Mouse (Mus musculus): Measurements from ENCODE around the gene Rgma. TPM values are rescaled to one million over a fixed set of nuclear protein-coding genes. Genes with fewer than 3 reads are reported as not detected.

Gene Rgma
- polyA plus RNA-seq (2014; fragmentation: Nextera tagmentation; extraction: Ambion mirVana), result 15.9 and 21.7 TPM in 2 replicates

GRCm38 (mm10) chr7:73375257-73376100, at the start of gene Rgma:
Gene Rgma (plus strand): TSS chr7:73375509.
- no peaks in the 10 kb centered on the region for H3K36me3 ChIP-seq (replicated peaks; ENCODE audit: control insufficient read depth, insufficient read depth, low read depth, low read length)
- peak within 1 kb of the TSS; percentile 77 for H3K9ac ChIP-seq (replicated peaks; ENCODE audit: low read length)
- DNase-seq (ENCODE audit: low spot score), result peak; percentile 70
- peak within 1 kb of the TSS; percentile 65 for H3K4me3 ChIP-seq (ENCODE audit: low read depth, low read length)
- H3K27ac ChIP-seq (replicated peaks; ENCODE audit: low read depth, low read length), result peak within 1 kb of the TSS; percentile 61
- no peaks in the 10 kb centered on the region; the same call in 1 of the 2 replicates for H3K4me1 ChIP-seq (ENCODE audit: control insufficient read depth, insufficient read depth, low read length)
- under 1% methylated on average over 63 of the region's 85 CpGs for WGBS
- peak; percentile 86 for ATAC-seq (replicated peaks; ENCODE audit: insufficient number of reproducible peaks, low FRiP score, low TSS enrichment, low read depth)
- peak within 1 kb of the TSS; percentile 99 for H3K4me2 ChIP-seq (ENCODE audit: low read depth, low read length)
- H3K27me3 ChIP-seq (ENCODE audit: control insufficient read depth, insufficient read depth, low read length), result peaks cover 29% of the 10 kb centered on the region
- no peaks in the 10 kb centered on the region for H3K9me3 ChIP-seq (replicated peaks; ENCODE audit: control insufficient read depth, low read length)

GRCm38 (mm10) chr7:73326236-73326635, 49.1 kb upstream of the Rgma start:
- peak; percentile 29 for DNase-seq (ENCODE audit: low spot score)
- Histone ChIP-seq H3K36me3 (replicated peaks; ENCODE audit: control insufficient read depth, insufficient read depth, low read depth, low read length) (no peaks in the 10 kb centered on the region), H3K27me3 (ENCODE audit: control insufficient read depth, insufficient read depth, low read length) (no peaks in the 10 kb centered on the region), H3K9me3 (replicated peaks; ENCODE audit: control insufficient read depth, low read length) (no peaks in the 10 kb centered on the region), H3K9ac (replicated peaks; ENCODE audit: low read length) (no peak overlapping the region), H3K4me1 (ENCODE audit: control insufficient read depth, insufficient read depth, low read length) (no peaks in the 10 kb centered on the region), H3K4me2 (ENCODE audit: low read depth, low read length) (no peak overlapping the region), H3K27ac (replicated peaks; ENCODE audit: low read depth, low read length) (no peak overlapping the region), H3K4me3 (ENCODE audit: low read depth, low read length) (no peak overlapping the region)
- 73% methylated on average over 14 of the region's 14 CpGs for WGBS
- no peak for ATAC-seq (replicated peaks; ENCODE audit: insufficient number of reproducible peaks, low FRiP score, low TSS enrichment, low read depth)

- Histone ChIP-seq H3K4me1 (ENCODE audit: control insufficient read depth, insufficient read depth, low read length) (no peaks in the 10 kb centered on the region), H3K9me3 (replicated peaks; ENCODE audit: control insufficient read depth, low read length) (no peaks in the 10 kb centered on the region), H3K9ac (replicated peaks; ENCODE audit: low read length) (no peak overlapping the region), H3K4me2 (ENCODE audit: low read depth, low read length) (no peak overlapping the region), H3K36me3 (replicated peaks; ENCODE audit: control insufficient read depth, insufficient read depth, low read depth, low read length) (no peaks in the 10 kb centered on the region), H3K27me3 (ENCODE audit: control insufficient read depth, insufficient read depth, low read length) (no peaks in the 10 kb centered on the region), H3K4me3 (ENCODE audit: low read depth, low read length) (no peak overlapping the region), H3K27ac (replicated peaks; ENCODE audit: low read depth, low read length) (no peak overlapping the region)
- WGBS, result 90% methylated on average over 11 of the region's 11 CpGs
- ATAC-seq (replicated peaks; ENCODE audit: insufficient number of reproducible peaks, low FRiP score, low TSS enrichment, low read depth), result no peak
- DNase-seq (ENCODE audit: low spot score), result no peak
These were observed 48.6 kb upstream of the Rgma start for GRCm38 (mm10) chr7:73326680-73327079.

- Histone ChIP-seq H3K27me3 (ENCODE audit: control insufficient read depth, insufficient read depth, low read length) (no peaks in the 10 kb centered on the region), H3K27ac (replicated peaks; ENCODE audit: low read depth, low read length) (no peak overlapping the region), H3K4me1 (ENCODE audit: control insufficient read depth, insufficient read depth, low read length) (no peaks in the 10 kb centered on the region), H3K4me2 (ENCODE audit: low read depth, low read length) (no peak overlapping the region), H3K9ac (replicated peaks; ENCODE audit: low read length) (no peak overlapping the region), H3K9me3 (replicated peaks; ENCODE audit: control insufficient read depth, low read length) (no peaks in the 10 kb centered on the region), H3K36me3 (replicated peaks; ENCODE audit: control insufficient read depth, insufficient read depth, low read depth, low read length) (no peaks in the 10 kb centered on the region), H3K4me3 (ENCODE audit: low read depth, low read length) (no peak overlapping the region)
- 70% methylated on average over 8 of the region's 8 CpGs for WGBS
- no peak for DNase-seq (ENCODE audit: low spot score)
- no peak for ATAC-seq (replicated peaks; ENCODE audit: insufficient number of reproducible peaks, low FRiP score, low TSS enrichment, low read depth)
These were observed 48.1 kb upstream of the Rgma start for GRCm38 (mm10) chr7:73327193-73327592.

- Histone ChIP-seq H3K9me3 (replicated peaks; ENCODE audit: control insufficient read depth, low read length) (no peaks in the 10 kb centered on the region), H3K4me3 (ENCODE audit: low read depth, low read length) (no peak overlapping the region), H3K9ac (replicated peaks; ENCODE audit: low read length) (no peak overlapping the region), H3K4me1 (ENCODE audit: control insufficient read depth, insufficient read depth, low read length) (no peaks in the 10 kb centered on the region), H3K36me3 (replicated peaks; ENCODE audit: control insufficient read depth, insufficient read depth, low read depth, low read length) (no peaks in the 10 kb centered on the region), H3K27ac (replicated peaks; ENCODE audit: low read depth, low read length) (no peak overlapping the region), H3K4me2 (ENCODE audit: low read depth, low read length) (no peak overlapping the region), H3K27me3 (ENCODE audit: control insufficient read depth, insufficient read depth, low read length) (no peaks in the 10 kb centered on the region)
- DNase-seq (ENCODE audit: low spot score), result no peak
- 89% methylated on average over 5 of the region's 5 CpGs for WGBS
- no peak for ATAC-seq (replicated peaks; ENCODE audit: insufficient number of reproducible peaks, low FRiP score, low TSS enrichment, low read depth)
These were observed 47.7 kb upstream of the Rgma start for GRCm38 (mm10) chr7:73327652-73328051.

- no peaks in the 10 kb centered on the region for H3K9me3 ChIP-seq (replicated peaks; ENCODE audit: control insufficient read depth, low read length)
- ATAC-seq (replicated peaks; ENCODE audit: insufficient number of reproducible peaks, low FRiP score, low TSS enrichment, low read depth), result no peak
- WGBS, result 52% methylated on average over 5 of the region's 5 CpGs
- DNase-seq (ENCODE audit: low spot score), result no peak
- no peaks in the 10 kb centered on the region for H3K27me3 ChIP-seq (ENCODE audit: control insufficient read depth, insufficient read depth, low read length)
- no peaks in the 10 kb centered on the region for H3K4me1 ChIP-seq (ENCODE audit: control insufficient read depth, insufficient read depth, low read length)
- no peak overlapping the region for H3K27ac ChIP-seq (replicated peaks; ENCODE audit: low read depth, low read length)
- no peak overlapping the region for H3K4me3 ChIP-seq (ENCODE audit: low read depth, low read length)
- no peak overlapping the region for H3K9ac ChIP-seq (replicated peaks; ENCODE audit: low read length)
- no peak overlapping the region for H3K4me2 ChIP-seq (ENCODE audit: low read depth, low read length)
- no peaks in the 10 kb centered on the region for H3K36me3 ChIP-seq (replicated peaks; ENCODE audit: control insufficient read depth, insufficient read depth, low read depth, low read length)
These were observed 46.6 kb upstream of the Rgma start for GRCm38 (mm10) chr7:73328653-73329207.

GRCm38 (mm10) chr7:73330754-73331153, 44.6 kb upstream of the Rgma start:
- no peak for ATAC-seq (replicated peaks; ENCODE audit: insufficient number of reproducible peaks, low FRiP score, low TSS enrichment, low read depth)
- Histone ChIP-seq H3K4me1 (ENCODE audit: control insufficient read depth, insufficient read depth, low read length) (no peaks in the 10 kb centered on the region), H3K9ac (replicated peaks; ENCODE audit: low read length) (no peak overlapping the region), H3K4me2 (ENCODE audit: low read depth, low read length) (no peak overlapping the region), H3K4me3 (ENCODE audit: low read depth, low read length) (no peak overlapping the region), H3K9me3 (replicated peaks; ENCODE audit: control insufficient read depth, low read length) (no peaks in the 10 kb centered on the region), H3K27ac (replicated peaks; ENCODE audit: low read depth, low read length) (no peak overlapping the region), H3K36me3 (replicated peaks; ENCODE audit: control insufficient read depth, insufficient read depth, low read depth, low read length) (no peaks in the 10 kb centered on the region), H3K27me3 (ENCODE audit: control insufficient read depth, insufficient read depth, low read length) (no peaks in the 10 kb centered on the region)
- DNase-seq (ENCODE audit: low spot score), result no peak
- WGBS, result 93% methylated on average over 12 of the region's 12 CpGs

- H3K27ac ChIP-seq (replicated peaks; ENCODE audit: low read depth, low read length), result no peak overlapping the region
- ATAC-seq (replicated peaks; ENCODE audit: insufficient number of reproducible peaks, low FRiP score, low TSS enrichment, low read depth), result no peak
- no peak overlapping the region for H3K4me2 ChIP-seq (ENCODE audit: low read depth, low read length)
- no peak overlapping the region for H3K4me3 ChIP-seq (ENCODE audit: low read depth, low read length)
- H3K36me3 ChIP-seq (replicated peaks; ENCODE audit: control insufficient read depth, insufficient read depth, low read depth, low read length), result no peaks in the 10 kb centered on the region
- H3K27me3 ChIP-seq (ENCODE audit: control insufficient read depth, insufficient read depth, low read length), result no peaks in the 10 kb centered on the region
- no peak for DNase-seq (ENCODE audit: low spot score)
- H3K9me3 ChIP-seq (replicated peaks; ENCODE audit: control insufficient read depth, low read length), result no peaks in the 10 kb centered on the region
- no peak overlapping the region for H3K9ac ChIP-seq (replicated peaks; ENCODE audit: low read length)
- H3K4me1 ChIP-seq (ENCODE audit: control insufficient read depth, insufficient read depth, low read length), result no peaks in the 10 kb centered on the region
- WGBS, result 49% methylated on average over 7 of the region's 7 CpGs
These were observed 43.7 kb upstream of the Rgma start for GRCm38 (mm10) chr7:73331645-73332044.

Measured in embryonic facial prominence, embryonic 11.5 days (tissue).